22 mouse cellular contexts compared by ENCODE assay signal in the genomic region with DNA sequence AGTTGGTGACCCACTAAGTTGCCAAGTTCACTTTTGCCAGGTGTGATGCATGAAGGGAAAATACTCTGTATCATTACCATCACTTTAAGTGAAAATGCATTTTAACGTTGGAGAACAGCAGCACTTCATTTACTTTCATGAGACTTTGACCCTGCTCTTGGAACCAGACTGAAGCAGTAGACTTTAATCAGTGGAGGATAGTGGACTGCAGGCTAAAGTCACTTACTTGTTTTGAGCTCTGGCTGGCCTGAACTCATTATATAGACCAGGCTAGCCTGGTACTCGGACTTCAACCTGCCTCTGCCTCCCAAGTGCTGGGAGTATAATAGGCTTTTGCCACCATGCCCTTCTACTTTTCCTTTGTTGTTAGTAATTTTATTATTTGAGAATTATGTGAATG.
"Had no signal": no experiment of that assay in that cellular context is flagged by ENCODE, and none has a peak within 500 bp of the region (broad histone marks: within the 10 kb centered on the region; RNA-seq: fewer than 3 reads in every experiment).

No protein-coding gene starts in this region.

- H3K27ac ChIP-seq: intestine, embryonic 15.5 days; layer of hippocampus, adult 2 months; limb, embryonic 10.5 days; limb, embryonic 13.5 days; liver, embryonic 15.5 days; macrophage; midbrain, embryonic 10.5 days; midbrain, embryonic 13.5 days; neural tube, embryonic 13.5 days; stomach, embryonic 15.5 days had no signal

- H3K27me3 ChIP-seq: intestine, embryonic 15.5 days; limb, embryonic 13.5 days; liver, embryonic 15.5 days; megakaryocyte, embryonic 14.5 days; midbrain, embryonic 13.5 days; neural tube, embryonic 13.5 days; stomach, embryonic 15.5 days had no signal

- H3K4me1 ChIP-seq: intestine, embryonic 15.5 days; limb, embryonic 10.5 days; limb, embryonic 13.5 days; liver, embryonic 15.5 days; midbrain, embryonic 10.5 days; midbrain, embryonic 13.5 days; neural tube, embryonic 13.5 days; stomach, embryonic 15.5 days had no signal

- ATAC-seq: hindbrain, embryonic 16.5 days; intestine, embryonic 15.5 days; midbrain, embryonic 13.5 days; midbrain, embryonic 16.5 days had no signal

- H3K9me3 ChIP-seq: intestine, embryonic 15.5 days; limb, embryonic 10.5 days; limb, embryonic 13.5 days; liver, embryonic 15.5 days; megakaryocyte, embryonic 14.5 days; midbrain, embryonic 10.5 days; midbrain, embryonic 13.5 days; neural tube, embryonic 13.5 days; stomach, embryonic 15.5 days had no signal

- DNase-seq: layer of hippocampus, adult 9-11 months; lung, adult 2 months; lung, postnatal 14 days; retina, postnatal 1 day; right cerebral cortex, postnatal 25 days; spleen, adult 18-20 months; thymus, postnatal 25 days had no signal

- H3K4me2 ChIP-seq: intestine, embryonic 15.5 days; limb, embryonic 13.5 days; liver, embryonic 11.5 days; liver, embryonic 15.5 days; midbrain, embryonic 13.5 days; neural tube, embryonic 13.5 days; stomach, embryonic 15.5 days had no signal

- H3K4me3 ChIP-seq: intestine, embryonic 15.5 days; layer of hippocampus, adult 2 months; limb, embryonic 10.5 days; limb, embryonic 13.5 days; liver, embryonic 15.5 days; megakaryocyte, embryonic 14.5 days; midbrain, embryonic 10.5 days; midbrain, embryonic 13.5 days; myocyte; neural tube, embryonic 13.5 days; stomach, embryonic 15.5 days had no signal

- H3K9ac ChIP-seq: intestine, embryonic 15.5 days; limb, embryonic 13.5 days; liver, embryonic 15.5 days; midbrain, embryonic 13.5 days; neural tube, embryonic 13.5 days; stomach, embryonic 15.5 days had no signal
